Mouse (Mus musculus) activated CD4-positive, CD25-positive, alpha-beta regulatory T cell (primary cell): ENCODE results near the gene Togaram1. TPM values are rescaled to one million over a fixed set of nuclear protein-coding genes. Genes with fewer than 3 reads are reported as not detected.

Experiments used
- polyA plus RNA-seq, 2 experiments: library from polyadenylated mRNA; unstranded; fragments of 100-300 nt; shearing (Covaris generic); gene quantifications; one replicate each; pipeline ENCODE4 v1.2.1; 2017

Togaram1 gene
- polyA plus RNA-seq, result 10 to 100 TPM; 28.3 to 31.7 TPM

GRCm38 (mm10) chr12:64965124-64966026 is at the start of gene Togaram1, which contains the start of gene Klhl28:
TSS of gene Togaram1 (plus strand) at chr12:64965804.
TSS of gene Klhl28 (minus strand) at chr12:64965534.

GRCm38 (mm10) chr12:64917578-64918471 is 47.8 kb upstream of the Togaram1 start, which contains the start of gene Gm527:
TSS of gene Gm527 (plus strand) at chr12:64917906.

DNA sequence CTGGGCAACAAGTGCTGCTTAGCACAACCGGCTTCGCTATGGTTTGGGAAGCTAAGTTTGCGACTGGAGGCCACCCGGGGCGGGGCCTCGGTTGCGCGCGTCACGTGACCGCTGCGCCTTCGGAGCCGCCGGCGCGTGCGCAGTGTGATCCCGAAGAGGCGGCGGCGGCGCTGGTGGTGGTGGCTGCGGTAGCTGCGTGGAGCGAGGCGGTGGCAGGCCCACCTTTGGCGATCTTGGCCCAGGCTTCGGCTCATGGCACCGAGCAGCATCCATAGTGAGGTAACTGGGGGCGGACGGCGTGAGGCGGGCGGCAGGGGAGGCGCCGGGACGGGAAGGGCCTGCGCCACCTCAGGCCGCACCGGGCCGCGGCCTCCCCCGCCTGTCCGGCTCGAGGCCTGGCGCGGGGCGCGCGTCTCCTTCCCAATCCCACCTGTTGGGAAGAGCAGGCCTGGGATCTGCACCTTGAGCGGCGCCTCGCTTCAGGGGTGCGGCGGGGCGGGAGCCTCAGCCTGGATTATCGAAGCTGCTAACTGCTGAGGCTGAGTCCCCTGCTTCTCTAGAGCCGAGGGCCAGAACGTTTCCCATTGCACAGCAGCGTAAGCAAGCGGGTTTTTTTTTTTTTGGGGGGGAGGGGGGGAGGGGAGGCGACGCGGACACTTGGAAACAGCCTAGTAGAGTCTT is 70.7 kb downstream of the Togaram1 start, which contains the start of gene Prpf39:
Prpf39 (plus strand) TSS at position 144 of the 681 bp plus-strand sequence.

Other genes starting within 250 kb of the Togaram1 start
- gene Gm527, start 47.9 kb upstream of the Togaram1 start, polyA plus RNA-seq, result 10 to 100 TPM in 1 of 2 experiments, 1 to 10 TPM in 1; 5.6 to 10.4 TPM
- gene Klhl28, start 270 bp upstream of the Togaram1 start, polyA plus RNA-seq, result 10 to 100 TPM; 25.3 to 27.5 TPM
- 10 to 100 TPM; 59.7 to 70.5 TPM for gene Prpf39, start 70.5 kb downstream of the Togaram1 start, polyA plus RNA-seq
- gene Fkbp3, start 108.2 kb downstream of the Togaram1 start, polyA plus RNA-seq, result 100 to 1,000 TPM; 234 to 275 TPM
- 10 to 100 TPM; 10.1 to 17.5 TPM for gene Fancm, start 109.8 kb downstream of the Togaram1 start, polyA plus RNA-seq
- gene Mis18bp1, start 206.8 kb downstream of the Togaram1 start, polyA plus RNA-seq, result 1 to 10 TPM; 7.1 to 7.7 TPM